Mouse (Mus musculus): ENCODE results near the gene Cd40.

Gene Cd40

DNA sequence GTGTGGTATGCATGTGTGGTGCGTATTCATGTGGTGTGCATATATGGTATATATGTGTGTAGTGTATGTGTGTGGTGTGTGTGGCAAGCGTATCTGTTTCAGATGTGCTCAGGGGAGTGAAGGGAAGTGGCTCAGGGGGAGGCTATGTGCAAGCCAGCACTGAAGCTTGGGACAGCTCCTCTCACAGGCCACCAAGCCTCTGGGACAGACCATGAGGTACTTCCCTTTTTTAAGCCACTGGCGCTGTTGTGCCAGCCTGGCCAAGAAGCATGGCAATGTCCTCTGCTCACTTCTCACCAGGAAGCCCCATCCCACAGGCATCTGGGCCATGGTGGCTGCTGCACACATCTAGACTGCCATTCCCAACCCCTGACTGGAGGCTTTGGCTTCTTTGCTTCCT is 47.5 kb downstream of the Cd40 start:
- no peak for DNase-seq (ENCODE audit: low spot score)

DNA sequence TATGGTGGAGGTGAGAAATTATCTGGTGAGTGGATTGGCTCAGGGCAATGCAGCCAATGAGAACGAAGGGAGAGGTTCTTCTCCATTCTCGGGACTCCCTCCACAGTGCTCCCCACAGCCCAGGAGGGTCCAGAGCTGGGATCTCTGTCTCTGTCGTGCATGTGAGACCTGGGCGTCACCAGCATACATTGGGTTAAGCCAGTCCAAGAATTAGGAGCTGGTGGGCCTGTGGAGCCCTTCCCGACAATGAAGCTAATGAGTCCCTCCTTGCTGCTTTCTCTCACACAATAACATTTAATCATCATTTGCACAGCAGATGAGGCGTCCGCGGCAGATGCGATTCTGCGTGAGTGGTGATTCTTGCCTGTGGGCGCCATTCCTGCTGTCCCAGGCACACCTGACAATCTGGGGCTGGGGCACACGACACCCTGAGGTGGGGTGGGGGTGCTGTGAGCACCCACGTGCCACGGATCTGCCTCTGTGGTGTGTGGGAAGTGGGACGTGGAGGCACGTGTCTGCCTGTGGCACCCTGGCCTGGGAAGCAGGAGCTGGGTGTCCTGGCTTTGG is 50.2 kb downstream of the Cd40 start:
- DNase-seq (ENCODE audit: low spot score) = no peak

DNA sequence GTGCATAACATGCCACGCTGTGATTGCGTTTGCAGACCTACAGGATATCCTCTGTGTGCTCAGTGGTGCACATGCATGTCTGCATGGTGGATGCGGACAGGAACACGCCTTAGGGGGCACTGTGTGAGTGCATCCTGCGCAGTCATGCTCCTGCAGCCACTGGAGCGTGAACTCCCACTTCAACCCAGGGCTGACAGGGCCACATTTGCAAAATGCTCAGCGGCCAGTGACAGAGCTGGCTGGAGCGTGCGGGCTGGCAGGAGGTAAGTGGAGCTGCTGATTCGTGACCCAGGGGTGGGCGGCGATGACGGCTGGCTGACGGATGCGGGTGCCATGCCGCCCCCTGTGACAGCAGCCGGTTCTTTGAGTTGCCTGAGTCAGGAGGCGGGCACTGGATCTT is 51.2 kb downstream of the Cd40 start:
- DNase-seq (ENCODE audit: low spot score) = peak; percentile 27

DNA sequence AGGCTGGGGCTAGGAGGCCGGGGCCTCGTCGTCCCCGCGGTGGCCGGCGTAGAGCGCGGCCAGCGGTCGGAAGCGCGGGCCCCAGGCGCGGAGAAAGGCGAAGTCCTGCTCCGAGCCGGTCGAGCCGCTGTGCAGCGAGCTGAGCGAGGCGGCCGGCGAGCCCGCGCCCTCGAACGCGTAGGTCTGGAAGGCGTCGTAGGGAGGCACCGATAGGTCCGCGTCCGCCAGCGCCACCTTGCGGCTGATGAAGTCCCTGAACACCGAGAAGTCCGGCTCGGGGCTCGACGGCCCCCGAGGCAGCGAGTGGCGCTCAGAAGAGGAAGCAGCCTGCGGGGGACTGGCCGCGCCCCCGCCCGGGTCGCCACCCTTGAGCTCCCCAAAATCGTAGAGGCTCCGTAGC is 56.7 kb downstream of the Cd40 start:
- peak; percentile 96 for DNase-seq (ENCODE audit: low spot score)

DNA sequence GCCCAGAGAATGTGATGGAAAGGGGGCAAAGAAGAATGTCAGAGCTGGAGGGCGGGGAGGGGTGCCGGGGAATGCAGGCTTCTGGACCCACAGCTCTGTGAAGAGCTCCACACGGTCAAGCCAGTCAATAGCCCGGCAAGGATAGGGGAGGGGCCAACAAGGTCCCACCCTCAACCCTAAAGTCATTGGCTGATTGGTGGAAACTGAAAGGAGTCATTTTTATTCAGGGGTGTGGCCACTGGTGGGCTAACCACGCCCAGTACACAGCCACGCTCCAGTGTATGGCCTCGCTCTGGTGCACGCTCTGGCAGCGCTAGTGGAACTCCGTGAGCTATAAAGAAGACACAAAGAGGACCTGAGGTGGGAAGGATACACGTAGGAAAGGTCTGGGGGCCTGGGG is 58.3 kb downstream of the Cd40 start:
- DNase-seq (ENCODE audit: low spot score) = peak; percentile 79

DNA sequence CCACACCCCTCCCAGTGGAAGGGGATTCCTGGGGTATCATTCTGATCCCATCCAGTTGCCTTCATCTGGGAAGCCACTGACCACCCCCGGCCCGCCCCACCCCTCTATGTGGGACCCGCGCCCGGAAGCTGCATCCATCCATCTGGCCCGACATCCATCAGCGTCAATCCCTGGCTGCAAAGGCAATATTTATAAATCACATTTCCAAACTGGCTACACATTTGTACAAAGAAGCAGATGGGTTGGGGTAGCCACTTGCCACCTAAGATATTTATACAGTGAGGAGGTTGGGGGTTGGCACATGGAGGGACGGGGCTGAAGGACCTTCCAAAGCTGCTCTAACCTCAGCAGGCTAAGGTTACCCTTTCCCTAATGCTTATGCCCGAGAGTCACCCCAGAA is 65.3 kb downstream of the Cd40 start:
- no peak for DNase-seq (ENCODE audit: low spot score)

DNA sequence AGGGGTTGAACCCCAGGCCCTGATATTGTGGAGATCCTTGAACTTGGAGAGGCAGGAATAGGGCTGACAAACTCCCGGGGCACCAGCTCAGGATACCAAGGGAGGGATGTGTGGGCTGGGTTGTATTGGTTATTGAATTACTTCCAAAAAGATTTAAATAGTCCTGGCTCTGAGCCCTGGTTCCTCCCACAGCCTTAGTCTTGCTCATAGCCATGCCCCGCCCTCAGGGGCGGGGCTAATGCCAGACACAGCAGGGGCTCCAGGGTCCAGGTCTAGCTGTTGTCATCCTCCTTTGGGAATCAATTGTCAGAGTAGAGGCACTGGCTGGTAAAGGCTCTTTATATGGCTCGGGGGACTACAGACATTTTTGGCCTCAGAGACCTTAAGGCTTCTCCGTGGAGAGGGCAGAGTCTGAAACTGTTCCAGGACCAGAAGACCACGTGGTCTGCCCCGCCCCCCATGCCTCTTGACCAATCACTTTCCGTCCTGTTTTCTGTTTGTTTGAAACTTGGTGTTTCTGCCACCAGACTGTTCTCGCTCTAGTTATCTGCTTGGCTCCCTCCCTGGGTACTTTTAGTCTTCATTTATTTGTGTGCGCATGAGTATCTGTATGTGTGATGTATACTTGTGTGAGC is 65.9 kb downstream of the Cd40 start:
- DNase-seq (ENCODE audit: low spot score) = no peak
